Mouse (Mus musculus) brown adipose tissue, adult 24 weeks (tissue): ENCODE results near the gene Cfap43. TPM values are rescaled to one million over a fixed set of nuclear protein-coding genes. Genes with fewer than 3 reads are reported as not detected.

Experiments used
- H3K27ac ChIP-seq: fragments of 200-500 bp; replicated peaks from 2 replicates; pipeline ENCODE4 v1.5.1; 2012; ENCODE audit warnings: low read depth, mild to moderate bottlenecking, low read length
- H3K4me1 ChIP-seq: fragments of 200-500 bp; 2 replicates; pipeline ENCODE4 v1.6.1; 2012; ENCODE audit warnings: low read length, mixed read lengths; ENCODE audit not compliant: control insufficient read depth, insufficient read depth, insufficient read length
- H3K4me3 ChIP-seq: fragments of 200-500 bp; 2 replicates; pipeline ENCODE4 v1.5.1; 2012; ENCODE audit warnings: low read depth, mild to moderate bottlenecking, low read length, moderate library complexity; ENCODE audit not compliant: insufficient read depth
- polyA plus RNA-seq: library from polyadenylated mRNA; stranded (reverse); fragments of >200 nt; gene quantifications from 2 replicates; pipeline ENCODE4 v1.2.4, GENCODE M21; 2012; ENCODE audit not compliant: missing spikeins, insufficient read depth, insufficient read length

Gene Cfap43
- not detected in 2 replicates for polyA plus RNA-seq

DNA sequence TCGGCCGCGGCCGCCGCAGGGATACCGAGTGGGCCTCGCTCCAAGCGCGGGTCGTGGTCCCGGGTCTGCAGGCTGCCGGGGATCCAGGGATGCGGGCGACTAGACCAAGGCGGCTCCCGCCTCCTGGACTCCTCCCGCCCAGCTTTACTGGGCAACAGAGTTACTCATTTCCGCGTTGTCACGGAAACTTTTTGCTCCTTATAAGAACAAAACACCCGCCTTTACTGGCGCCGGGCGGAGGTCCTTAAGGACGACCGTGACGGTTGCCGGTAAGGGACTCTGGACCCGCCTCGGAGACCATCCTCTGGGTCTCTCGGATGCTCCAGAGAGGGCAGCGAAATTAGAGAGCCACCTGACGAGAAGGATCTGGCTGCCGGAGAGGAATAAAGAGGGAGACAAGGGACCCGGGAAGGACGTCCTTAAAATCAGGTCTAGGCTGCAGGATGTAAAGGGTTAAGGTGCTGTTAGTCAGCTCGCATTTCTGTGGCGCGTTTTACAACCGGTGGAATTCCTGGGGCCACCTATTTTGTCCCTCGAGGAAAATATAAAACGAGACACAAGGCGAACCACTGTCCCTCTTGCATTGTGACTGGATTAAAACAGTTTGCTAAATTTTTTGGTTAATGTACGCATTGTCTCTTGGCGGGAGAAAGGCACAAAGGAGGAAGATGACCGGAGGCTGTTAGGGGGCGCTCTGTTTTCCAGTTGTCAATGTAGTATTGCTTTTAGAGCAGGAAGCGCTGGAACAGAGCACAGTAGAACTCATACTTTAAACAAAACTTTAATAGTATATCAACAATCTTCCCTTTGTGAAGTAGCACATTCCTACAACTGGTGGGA is at the start of gene Cfap43, which contains the start of gene Itprip:
Gene Cfap43, minus strand, starts transcription at position 162 of the 840 bp plus-strand sequence.
Gene Itprip, minus strand, starts transcription at position 174 of the 840 bp plus-strand sequence.
- H3K4me1 ChIP-seq = peaks cover 5% of the 10 kb centered on the region
- peak within 1 kb of the TSS; percentile 93 for H3K27ac ChIP-seq
- peak within 1 kb of the TSS; percentile 89 for H3K4me3 ChIP-seq

- Histone ChIP-seq H3K4me1 (no peaks in the 10 kb centered on the region), H3K27ac (no peak overlapping the region), H3K4me3 (no peak overlapping the region)
These were observed 39.1 kb upstream of the Cfap43 start for GRCm38 (mm10) chr19:47958181-47958580.

DNA sequence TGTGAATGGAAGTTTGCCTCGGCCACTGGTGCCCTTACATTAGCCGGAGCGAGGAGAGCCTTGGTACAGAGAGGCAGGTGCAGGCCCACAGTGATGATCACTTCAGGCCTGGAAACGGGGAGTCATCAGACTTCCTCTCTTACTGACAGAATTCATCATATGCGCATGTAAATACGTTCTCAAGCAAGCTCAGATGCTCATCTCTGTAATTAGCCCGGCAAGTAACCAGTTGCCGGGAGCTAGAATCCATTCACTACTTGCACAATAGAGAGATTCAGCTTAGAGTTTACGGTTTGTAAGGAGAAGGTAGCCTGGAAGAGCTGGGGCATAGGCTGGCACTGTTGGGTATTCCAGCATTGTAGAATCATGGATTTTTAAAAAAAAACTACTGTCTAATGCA is 34.1 kb upstream of the Cfap43 start:
- Histone ChIP-seq H3K4me1 (no peaks in the 10 kb centered on the region), H3K27ac (no peak overlapping the region), H3K4me3 (no peak overlapping the region)

DNA sequence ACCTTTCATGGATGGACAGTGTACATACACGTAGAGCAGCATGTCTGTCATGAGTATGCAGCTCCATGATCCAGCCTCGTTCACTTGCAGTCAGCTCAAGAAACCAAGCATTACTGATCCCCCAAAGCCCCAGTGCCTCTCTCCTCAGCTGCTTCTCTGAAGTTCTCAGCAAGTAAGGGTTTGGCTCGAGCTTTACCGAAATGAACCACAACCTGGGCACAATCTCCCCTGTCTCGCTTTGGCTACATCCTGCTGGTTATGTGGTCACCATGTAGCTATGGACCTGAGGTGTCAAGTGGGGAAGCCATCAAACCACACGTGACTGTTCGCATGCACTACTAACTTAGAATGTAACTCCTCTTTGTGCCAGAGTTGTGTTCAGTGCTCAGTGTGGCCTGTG is 31.9 kb upstream of the Cfap43 start:
- Histone ChIP-seq H3K4me3 (no peak overlapping the region), H3K27ac (no peak overlapping the region), H3K4me1 (no peaks in the 10 kb centered on the region)

DNA sequence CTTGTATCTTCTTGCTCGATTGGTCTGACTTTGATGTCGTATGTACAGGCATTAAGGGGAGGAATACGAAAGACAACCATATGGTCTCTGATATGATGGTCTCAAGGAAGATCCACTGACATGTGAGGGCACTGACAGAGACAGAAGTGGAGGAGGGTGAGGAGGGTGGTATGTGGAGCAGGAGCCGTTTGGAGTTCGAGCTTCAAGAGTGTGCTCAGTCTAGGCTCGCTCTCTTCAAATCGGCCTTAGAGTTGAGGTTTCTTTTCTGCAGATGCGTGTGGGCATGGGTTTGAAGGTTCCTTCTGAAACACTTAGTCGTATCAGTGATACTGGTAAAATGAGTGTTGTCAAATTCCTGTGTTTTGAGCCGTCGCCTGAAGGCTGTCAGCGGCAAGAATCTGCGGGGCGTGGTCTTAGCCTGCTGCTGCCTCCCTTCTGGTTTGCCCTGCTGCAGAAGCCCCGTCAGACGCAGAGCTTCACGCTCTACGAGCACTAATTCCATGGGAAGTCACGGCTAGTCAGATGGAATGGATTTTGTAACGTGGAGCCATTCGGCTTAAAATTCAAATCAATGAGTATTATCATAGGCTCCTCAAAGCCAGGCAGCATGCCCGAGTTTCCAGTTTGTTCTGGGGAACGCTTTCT is 27.9 kb upstream of the Cfap43 start:
- Histone ChIP-seq H3K4me1 (no peaks in the 10 kb centered on the region), H3K4me3 (no peak overlapping the region), H3K27ac (no peak overlapping the region)

DNA sequence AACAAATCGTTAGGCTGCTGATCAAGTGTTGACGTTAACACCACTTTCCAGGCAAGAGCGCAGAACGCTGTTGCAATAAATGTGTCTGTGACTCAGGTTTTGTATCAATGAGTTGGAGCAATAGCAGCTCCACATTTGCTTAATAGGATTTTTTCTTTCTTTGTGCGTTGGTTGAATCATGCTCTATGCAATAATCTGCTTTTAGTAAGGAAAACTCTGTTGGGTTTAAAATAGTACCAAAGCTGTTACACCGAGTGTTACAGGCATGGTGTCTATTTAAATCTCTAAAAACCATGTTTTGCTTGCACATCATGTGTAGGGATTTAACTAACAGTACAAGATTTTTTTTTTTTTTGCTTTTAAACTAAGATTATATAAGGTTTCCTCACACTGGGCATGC is 20.3 kb upstream of the Cfap43 start:
- H3K27ac ChIP-seq = no peak overlapping the region
- no peak overlapping the region for H3K4me3 ChIP-seq
- no peaks in the 10 kb centered on the region for H3K4me1 ChIP-seq

- no peaks in the 10 kb centered on the region for H3K4me1 ChIP-seq
- H3K4me3 ChIP-seq = peak within 1 kb of the TSS; percentile 49
- no peak within 1 kb of the TSS for H3K27ac ChIP-seq
These were observed 18.6 kb upstream of the Cfap43 start, which contains the start of gene Cfap58 for GRCm38 (mm10) chr19:47937443-47938406. Gene Cfap58 (plus strand): TSS chr19:47937675.

GRCm38 (mm10) chr19:47936938-47937337 is 17.9 kb upstream of the Cfap43 start:
- Histone ChIP-seq H3K4me1 (no peaks in the 10 kb centered on the region), H3K27ac (no peak overlapping the region), H3K4me3 (no peak overlapping the region)

DNA sequence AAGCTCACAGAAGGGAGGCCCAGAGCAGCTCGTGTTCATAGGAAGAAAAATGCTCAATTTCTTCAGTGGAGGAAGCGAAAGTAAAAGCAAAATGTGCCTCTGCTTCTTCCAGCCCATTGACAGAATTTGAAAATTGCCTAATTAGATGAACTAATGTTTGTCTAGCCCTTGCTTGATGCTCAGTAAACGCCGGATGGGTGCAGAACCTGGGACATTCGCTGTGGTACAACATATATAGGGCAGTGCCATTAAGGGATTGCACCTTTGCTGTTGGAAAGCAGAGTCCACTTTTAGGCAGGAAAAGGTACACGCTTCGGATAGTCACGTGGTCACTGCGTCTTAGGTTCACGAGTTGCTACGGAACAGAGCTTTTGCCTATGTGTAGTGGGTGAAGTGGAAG is 17.4 kb upstream of the Cfap43 start:
- H3K4me3 ChIP-seq = no peak overlapping the region
- no peak overlapping the region for H3K27ac ChIP-seq
- no peaks in the 10 kb centered on the region for H3K4me1 ChIP-seq

GRCm38 (mm10) chr19:47935530-47935929 is 16.4 kb upstream of the Cfap43 start:
- H3K27ac ChIP-seq = no peak overlapping the region
- H3K4me3 ChIP-seq = no peak overlapping the region
- H3K4me1 ChIP-seq = no peaks in the 10 kb centered on the region

DNA sequence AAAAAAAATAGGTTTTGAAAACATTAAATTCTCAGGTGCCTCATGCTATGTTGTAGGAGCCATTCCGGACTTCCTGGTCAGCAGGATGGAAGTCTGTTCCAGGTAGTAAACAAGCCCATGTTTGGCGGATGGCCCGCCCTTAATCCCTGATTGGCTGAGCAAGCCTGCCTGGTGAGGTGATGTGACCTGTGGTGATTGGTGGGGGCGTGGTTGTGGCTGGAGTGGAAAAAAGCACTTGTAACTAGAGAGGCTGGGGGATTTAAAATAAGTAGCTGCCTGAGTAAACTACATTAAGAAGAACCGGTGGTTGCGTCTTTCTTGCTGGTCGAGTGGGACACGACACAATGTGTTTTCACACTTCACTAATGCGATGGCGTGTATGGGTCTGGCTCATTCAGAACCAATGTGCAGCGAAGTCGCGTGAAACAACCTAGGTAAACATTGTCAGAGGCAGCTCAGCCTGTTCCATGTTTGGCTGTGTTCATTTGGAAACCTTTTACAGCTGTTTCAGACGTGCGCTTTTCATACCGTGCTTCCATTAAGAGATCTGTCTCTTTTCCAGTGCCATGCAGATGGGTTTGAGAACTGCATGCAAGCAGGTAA is 15.7 kb upstream of the Cfap43 start:
- H3K4me1 ChIP-seq = no peaks in the 10 kb centered on the region
- no peak overlapping the region for H3K4me3 ChIP-seq
- no peak overlapping the region for H3K27ac ChIP-seq

DNA sequence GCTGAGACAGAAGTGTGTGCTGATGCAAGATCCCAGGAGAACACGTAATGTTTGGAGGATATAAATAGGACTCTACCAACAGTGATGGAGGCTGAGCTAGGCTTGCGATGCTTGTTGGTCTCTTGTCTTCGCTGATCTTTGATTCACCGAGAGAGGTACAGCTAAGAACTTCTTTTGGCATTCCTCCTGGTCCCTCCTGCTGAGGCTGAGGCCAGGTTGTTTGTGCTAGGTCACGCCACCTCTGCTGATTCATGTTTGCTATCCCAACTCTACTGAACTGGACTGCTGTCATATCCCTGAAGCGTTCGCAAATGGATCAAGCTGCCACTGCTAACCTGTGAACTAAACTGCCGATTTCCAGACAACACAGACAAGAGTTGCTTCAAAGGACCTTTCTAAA is 15.1 kb upstream of the Cfap43 start:
- Histone ChIP-seq H3K4me3 (no peak overlapping the region), H3K4me1 (no peaks in the 10 kb centered on the region), H3K27ac (no peak overlapping the region)

- Histone ChIP-seq H3K4me3 (no peak overlapping the region), H3K4me1 (no peaks in the 10 kb centered on the region), H3K27ac (no peak overlapping the region)
These were observed 13.0 kb upstream of the Cfap43 start for GRCm38 (mm10) chr19:47931982-47932638.

DNA sequence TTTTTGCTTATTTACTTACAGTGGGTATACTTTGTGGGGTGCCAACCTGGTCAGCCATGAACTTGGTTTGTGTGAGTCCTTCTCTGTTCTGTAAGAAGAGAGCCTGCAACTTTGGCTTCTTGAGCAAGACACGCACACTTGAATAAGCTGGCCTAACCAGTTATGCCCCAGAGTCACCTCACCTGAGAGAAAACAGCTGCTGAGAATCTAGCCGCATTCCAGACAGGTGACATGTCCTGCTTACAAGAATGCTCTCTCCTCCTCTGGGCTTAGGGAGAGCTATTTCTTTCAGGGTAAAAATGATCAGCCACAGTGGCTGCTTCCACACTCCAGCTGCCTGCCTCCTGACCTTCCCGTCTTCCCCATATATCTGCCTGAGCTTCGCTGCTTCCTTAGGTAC is 10.0 kb upstream of the Cfap43 start:
- Histone ChIP-seq H3K4me1 (peaks cover 7% of the 10 kb centered on the region; the same call in 1 of the 2 replicates), H3K4me3 (no peak overlapping the region), H3K27ac (no peak overlapping the region)
